In genomic region chr4:126068842-126069241, GRCm38 (mm10) we compare ENCODE assay signal across 32 mouse cellular contexts. TPM values are rescaled to one million over a fixed set of nuclear protein-coding genes. Genes with fewer than 3 reads are reported as not detected.
"Had no signal": no experiment of that assay in that cellular context is flagged by ENCODE, and none has a peak within 500 bp of the region (broad histone marks: within the 10 kb centered on the region; RNA-seq: fewer than 3 reads in every experiment).

No protein-coding gene starts in this region.

- ATAC-seq: liver, embryonic 12.5 days; liver, postnatal 0 days; lung, postnatal 0 days; midbrain, embryonic 13.5 days; midbrain, embryonic 15.5 days; midbrain, embryonic 16.5 days had no signal

- H3K9me3 ChIP-seq: limb, embryonic 10.5 days; limb, embryonic 13.5 days; limb, embryonic 15.5 days; liver, embryonic 12.5 days; liver, embryonic 13.5 days; liver, embryonic 15.5 days; lung, embryonic 15.5 days; midbrain, embryonic 10.5 days; midbrain, embryonic 12.5 days; midbrain, embryonic 13.5 days; midbrain, embryonic 15.5 days; neural tube, embryonic 12.5 days had no signal

- H3K4me1 ChIP-seq: limb, embryonic 10.5 days; limb, embryonic 12.5 days; limb, embryonic 13.5 days; limb, embryonic 15.5 days; liver, embryonic 12.5 days; liver, embryonic 13.5 days; lung, embryonic 15.5 days; midbrain, embryonic 10.5 days; midbrain, embryonic 12.5 days; midbrain, embryonic 13.5 days; midbrain, embryonic 15.5 days; neural tube, embryonic 12.5 days had no signal

- H3K27ac ChIP-seq: limb, embryonic 10.5 days; limb, embryonic 12.5 days; limb, embryonic 13.5 days; limb, embryonic 15.5 days; liver, embryonic 12.5 days; liver, embryonic 13.5 days; liver, embryonic 14.5 days; liver, embryonic 15.5 days; lung, embryonic 15.5 days; macrophage; midbrain, embryonic 10.5 days; midbrain, embryonic 12.5 days; midbrain, embryonic 13.5 days; midbrain, embryonic 15.5 days; neural tube, embryonic 12.5 days had no signal

- H3K4me3 ChIP-seq: limb, embryonic 10.5 days; limb, embryonic 12.5 days; limb, embryonic 13.5 days; limb, embryonic 15.5 days; liver, embryonic 12.5 days; liver, embryonic 13.5 days; liver, embryonic 15.5 days; lung, embryonic 15.5 days; megakaryocyte, embryonic 14.5 days; midbrain, embryonic 10.5 days; midbrain, embryonic 12.5 days; midbrain, embryonic 13.5 days; midbrain, embryonic 15.5 days; myocyte; neural tube, embryonic 12.5 days had no signal

- H3K27me3 ChIP-seq: limb, embryonic 12.5 days; limb, embryonic 13.5 days; limb, embryonic 15.5 days; liver, embryonic 12.5 days; liver, embryonic 13.5 days; liver, embryonic 15.5 days; lung, embryonic 15.5 days; midbrain, embryonic 12.5 days; midbrain, embryonic 13.5 days; midbrain, embryonic 15.5 days; neural tube, embryonic 12.5 days had no signal

- H3K36me3 ChIP-seq: limb, embryonic 10.5 days; limb, embryonic 12.5 days; limb, embryonic 13.5 days; limb, embryonic 15.5 days; liver, embryonic 12.5 days; liver, embryonic 13.5 days; liver, embryonic 15.5 days; lung, embryonic 15.5 days; midbrain, embryonic 12.5 days; midbrain, embryonic 15.5 days had no signal

- H3K9ac ChIP-seq: limb, embryonic 12.5 days; limb, embryonic 13.5 days; limb, embryonic 15.5 days; liver, embryonic 12.5 days; liver, embryonic 13.5 days; liver, embryonic 14.5 days; liver, embryonic 15.5 days; liver, postnatal 0 days; lung, embryonic 14.5 days; lung, embryonic 15.5 days; midbrain, embryonic 12.5 days; midbrain, embryonic 13.5 days; midbrain, embryonic 15.5 days; neural tube, embryonic 12.5 days had no signal

- DNase-seq: left cerebral cortex, postnatal 4 days; liver; liver, embryonic 13.5 days; liver, postnatal 0 days; lung, adult 18-20 months; lung, adult 2 months; lung, embryonic 14.5 days; lung, postnatal 10 days; lung, postnatal 14 days; lung, postnatal 36 days; lung, postnatal 4 days; midbrain, embryonic 14.5 days had no signal

- H3K4me2 ChIP-seq: limb, embryonic 12.5 days; limb, embryonic 13.5 days; limb, embryonic 15.5 days; liver, embryonic 11.5 days; liver, embryonic 12.5 days; liver, embryonic 13.5 days; liver, embryonic 15.5 days; lung, embryonic 14.5 days; lung, embryonic 15.5 days; midbrain, embryonic 11.5 days; midbrain, embryonic 12.5 days; midbrain, embryonic 13.5 days; midbrain, embryonic 15.5 days; neural tube, embryonic 12.5 days had no signal

RNA-seq across cellular contexts. Expression of gene Csf3r, which starts 44.5 kb away (rescaled TPM):
- polyA plus RNA-seq: myocyte had no signal
